23 mouse cellular contexts compared by ENCODE assay signal in the genomic region with DNA sequence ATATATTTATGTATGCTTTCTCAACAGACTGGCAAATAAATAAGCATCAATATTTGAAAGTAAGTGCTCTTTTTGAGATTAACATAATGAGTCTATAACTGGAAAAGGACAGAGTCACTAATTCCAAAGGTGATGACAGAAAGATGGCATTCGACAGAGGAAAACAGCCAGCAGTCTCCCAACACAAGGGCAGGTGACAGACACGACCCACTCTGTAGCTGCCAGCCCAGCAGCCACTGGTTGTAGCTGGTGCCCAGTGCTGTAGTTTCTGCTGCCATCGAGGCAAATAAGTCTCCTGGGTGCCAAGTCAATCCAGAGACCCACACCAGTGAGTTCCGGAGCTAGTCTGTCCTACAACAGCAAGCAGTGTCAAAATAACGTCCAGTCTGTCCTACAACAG.
DNase-seq lines count a peak whose midpoint lies in the region; ATAC-seq and TF ChIP-seq lines count a peak whose summit lies in the region.
"Had no signal": no experiment of that assay in that cellular context is flagged by ENCODE, and none has a peak within 500 bp of the region (broad histone marks: within the 10 kb centered on the region; RNA-seq: fewer than 3 reads in every experiment).

No protein-coding gene starts in this region.

- ATAC-seq in forebrain, embryonic 16.5 days, result peak; percentile 81
- no peak for ATAC-seq in forebrain, embryonic 11.5 days (replicated peaks; ENCODE audit: low FRiP score)
- no peak for ATAC-seq in intestine, postnatal 0 days
- ATAC-seq: hindbrain, embryonic 16.5 days; intestine, embryonic 15.5 days had no signal

- no peak for TF ChIP-seq CTCF in brain, embryonic 14.5 days (IDR thresholded peaks at IDR 0.05; ENCODE audit: borderline replicate concordance, extremely low read depth, insufficient read depth, insufficient read length)
- TF ChIP-seq CTCF in intestine, postnatal 0 days (IDR thresholded peaks at IDR 0.05; ENCODE audit: low read depth), result no peak

- no peaks in the 10 kb centered on the region for H3K36me3 ChIP-seq in forebrain, embryonic 16.5 days (ENCODE audit: control insufficient read depth, insufficient read depth)
- no peaks in the 10 kb centered on the region for H3K36me3 ChIP-seq in forebrain, embryonic 11.5 days (ENCODE audit: control insufficient read depth, insufficient read depth, low read length)
- H3K36me3 ChIP-seq in heart, embryonic 10.5 days, result no peaks in the 10 kb centered on the region
- H3K36me3 ChIP-seq in intestine, postnatal 0 days (ENCODE audit: control insufficient read depth, insufficient read depth), result no peaks in the 10 kb centered on the region
- H3K36me3 ChIP-seq: embryonic facial prominence, embryonic 15.5 days; hindbrain, embryonic 10.5 days; intestine, embryonic 15.5 days; limb, embryonic 12.5 days; midbrain, embryonic 10.5 days had no signal

- H3K9me3 ChIP-seq in forebrain, embryonic 16.5 days (ENCODE audit: control insufficient read depth, low read length), result no peaks in the 10 kb centered on the region
- H3K9me3 ChIP-seq in forebrain, embryonic 11.5 days (ENCODE audit: control insufficient read depth, low read length), result no peaks in the 10 kb centered on the region
- H3K9me3 ChIP-seq in heart, embryonic 10.5 days, result no peaks in the 10 kb centered on the region
- H3K9me3 ChIP-seq in intestine, postnatal 0 days (ENCODE audit: control insufficient read depth), result no peaks in the 10 kb centered on the region
- H3K9me3 ChIP-seq: embryonic facial prominence, embryonic 15.5 days; hindbrain, embryonic 10.5 days; intestine, embryonic 15.5 days; limb, embryonic 12.5 days; midbrain, embryonic 10.5 days had no signal

- H3K27ac ChIP-seq in forebrain, embryonic 16.5 days (ENCODE audit: low read length), result no peak overlapping the region
- no peak overlapping the region for H3K27ac ChIP-seq in forebrain, embryonic 11.5 days (ENCODE audit: low read depth, low read length)
- peak overlapping the region; percentile 39; the same call in 1 of the 2 replicates for H3K27ac ChIP-seq in heart, embryonic 10.5 days
- no peak overlapping the region for H3K27ac ChIP-seq in intestine, postnatal 0 days (ENCODE audit: low read depth, low read length)
- H3K27ac ChIP-seq: embryonic facial prominence, embryonic 15.5 days; hindbrain, embryonic 10.5 days; intestine, embryonic 15.5 days; limb, embryonic 12.5 days; midbrain, embryonic 10.5 days had no signal

- DNase-seq in forebrain, embryonic 11.5 days (ENCODE audit: low spot score), result no peak
- DNase-seq in brain, embryonic 14.5 days (ENCODE audit: low read depth), result peak; percentile 77
- DNase-seq in heart, embryonic 10.5 days (ENCODE audit: low spot score), result no peak
- DNase-seq in heart, postnatal 10 days, result peak; percentile 39 to 43
- no peak for DNase-seq in testis, postnatal 10 days (ENCODE audit: low spot score)
- DNase-seq: adrenal gland, postnatal 36 days; cerebellum, adult 11 months; cerebellum, adult 9-11 months; gastrocnemius, postnatal 25 days; kidney, adult 9 months; kidney, postnatal 14 days; lung, adult 18-20 months; lung, postnatal 10 days; thymus, adult 2 months had no signal

- no peaks in the 10 kb centered on the region for H3K27me3 ChIP-seq in forebrain, embryonic 16.5 days (replicated peaks; ENCODE audit: control insufficient read depth, insufficient read depth, low read length)
- no peaks in the 10 kb centered on the region for H3K27me3 ChIP-seq in forebrain, embryonic 11.5 days (ENCODE audit: control insufficient read depth, insufficient read depth, low read length)
- H3K27me3 ChIP-seq in heart, embryonic 10.5 days (ENCODE audit: insufficient read depth, poor library complexity, severe bottlenecking), result no peaks in the 10 kb centered on the region
- no peaks in the 10 kb centered on the region for H3K27me3 ChIP-seq in intestine, postnatal 0 days (replicated peaks; ENCODE audit: control insufficient read depth, insufficient read depth, low read length)
- H3K27me3 ChIP-seq: embryonic facial prominence, embryonic 15.5 days; intestine, embryonic 15.5 days; limb, embryonic 12.5 days had no signal

- H3K4me3 ChIP-seq in forebrain, embryonic 16.5 days (replicated peaks; ENCODE audit: low read length), result no peak overlapping the region
- no peak overlapping the region for H3K4me3 ChIP-seq in forebrain, embryonic 11.5 days (ENCODE audit: low read depth, low read length)
- no peak overlapping the region for H3K4me3 ChIP-seq in heart, embryonic 10.5 days
- H3K4me3 ChIP-seq in intestine, postnatal 0 days (ENCODE audit: low read depth, low read length), result no peak overlapping the region
- H3K4me3 ChIP-seq: embryonic facial prominence, embryonic 15.5 days; hindbrain, embryonic 10.5 days; intestine, embryonic 15.5 days; limb, embryonic 12.5 days; midbrain, embryonic 10.5 days had no signal

- TF ChIP-seq POLR2A in brain, embryonic 14.5 days (IDR thresholded peaks at IDR 0.05; ENCODE audit: borderline replicate concordance, extremely low read depth, insufficient read depth, insufficient read length, poor library complexity, severe bottlenecking), result no peak

- H3K9ac ChIP-seq in forebrain, embryonic 16.5 days (replicated peaks; ENCODE audit: low read depth, low read length), result no peak overlapping the region
- no peak overlapping the region for H3K9ac ChIP-seq in forebrain, embryonic 11.5 days (ENCODE audit: low read length)
- H3K9ac ChIP-seq in intestine, postnatal 0 days (ENCODE audit: low read depth, low read length), result no peak overlapping the region
- H3K9ac ChIP-seq: embryonic facial prominence, embryonic 15.5 days; intestine, embryonic 15.5 days; limb, embryonic 12.5 days had no signal

- H3K4me1 ChIP-seq in forebrain, embryonic 16.5 days (replicated peaks; ENCODE audit: control insufficient read depth, insufficient read depth, low read length), result peaks cover 18% of the 10 kb centered on the region
- no peaks in the 10 kb centered on the region for H3K4me1 ChIP-seq in forebrain, embryonic 11.5 days (replicated peaks; ENCODE audit: control insufficient read depth, insufficient read depth, low read length)
- H3K4me1 ChIP-seq in heart, embryonic 10.5 days, result peaks cover 5% of the 10 kb centered on the region; the same call in 1 of the 2 replicates
- no peaks in the 10 kb centered on the region for H3K4me1 ChIP-seq in intestine, postnatal 0 days (replicated peaks; ENCODE audit: control insufficient read depth, insufficient read depth, low read length)
- H3K4me1 ChIP-seq: embryonic facial prominence, embryonic 15.5 days; hindbrain, embryonic 10.5 days; intestine, embryonic 15.5 days; limb, embryonic 12.5 days; midbrain, embryonic 10.5 days had no signal

- no peak overlapping the region for H3K4me2 ChIP-seq in forebrain, embryonic 16.5 days (ENCODE audit: low read length)
- no peak overlapping the region for H3K4me2 ChIP-seq in forebrain, embryonic 11.5 days (ENCODE audit: low read depth, low read length, severe bottlenecking)
- H3K4me2 ChIP-seq in intestine, postnatal 0 days (replicated peaks; ENCODE audit: low read depth), result no peak overlapping the region
- H3K4me2 ChIP-seq: embryonic facial prominence, embryonic 15.5 days; intestine, embryonic 15.5 days; limb, embryonic 12.5 days; liver, embryonic 11.5 days had no signal

- intact Hi-C loops in heart, postnatal 10 days (cut with DNase I), result no loop called here

- 61% methylated on average over 5 of the region's 5 CpGs for WGBS in forebrain, embryonic 16.5 days
- 89% methylated on average over 5 of the region's 5 CpGs for WGBS in forebrain, embryonic 11.5 days
- WGBS in heart, embryonic 10.5 days, result 61% methylated on average over 5 of the region's 5 CpGs
- 86% methylated on average over 5 of the region's 5 CpGs for whole genome bisulfite sequencing in intestine, postnatal 0 days

Comparison
In these comparisons a context has a peak if more than half of its experiments do, and no peak if none do; other contexts are left out.
1. DNase-seq: peak in brain, embryonic 14.5 days (single experiment) and heart, postnatal 10 days (2 of 2); none in forebrain, embryonic 11.5 days (single experiment), heart, embryonic 10.5 days (single experiment) and testis, postnatal 10 days (single experiment).